Mouse (Mus musculus) heart, embryonic 14.5 days (tissue): ENCODE results near the gene Slc18a2. TPM values are rescaled to one million over a fixed set of nuclear protein-coding genes. Genes with fewer than 3 reads are reported as not detected.

Source experiments
- ATAC-seq: fragments of 200-750 bp; cut with Nextera tagmentation; 2 replicates; pipeline ENCODE4 v1.8.0; 2017; ENCODE audit warnings: low read depth, moderate TSS enrichment; ENCODE audit not compliant: insufficient number of reproducible peaks, insufficient read depth, low FRiP score
- H3K27ac ChIP-seq, 2 experiments: fragments of 200-500 bp in 1 of 2; fragments of 300-500 bp in 1 of 2; sonication (generic) in 1 of 2; replicated peaks in 1 of 2; 2 replicates each; pipeline ENCODE4 v1.5.1; 2012 to 2014; ENCODE audit warnings: low read depth in 2 of 2, low read length in 2 of 2, control low read depth in 1 of 2, mild to moderate bottlenecking in 1 of 2, mixed read lengths in 1 of 2; ENCODE audit not compliant: control insufficient read depth in 1 of 2, insufficient read depth in 1 of 2
- H3K27me3 ChIP-seq: fragments of 300-500 bp; sonication (generic); 2 replicates; pipeline ENCODE4 v1.6.1; 2014; ENCODE audit warnings: mild to moderate bottlenecking, low read length, control low read depth; ENCODE audit not compliant: control insufficient read depth, insufficient read depth
- H3K36me3 ChIP-seq: fragments of 300-500 bp; sonication (generic); 2 replicates; pipeline ENCODE4 v1.6.1; 2014; ENCODE audit warnings: mild to moderate bottlenecking, control low read depth, low read length, mixed read lengths; ENCODE audit not compliant: control insufficient read depth, insufficient read depth
- H3K4me1 ChIP-seq, 2 experiments: fragments of 200-500 bp in 1 of 2; fragments of 300-500 bp in 1 of 2; sonication (generic) in 1 of 2; 2 replicates each; pipeline ENCODE4 v1.6.1; 2012 to 2014; ENCODE audit warnings: low read length in 2 of 2, control low read depth in 1 of 2, mixed read lengths in 1 of 2; ENCODE audit not compliant: control insufficient read depth in 2 of 2, insufficient read depth in 2 of 2
- H3K4me2 ChIP-seq: fragments of 300-500 bp; sonication (generic); 2 replicates; pipeline ENCODE4 v1.6.1; 2014; ENCODE audit warnings: mild to moderate bottlenecking, low read length
- H3K4me3 ChIP-seq, 2 experiments: fragments of 200-500 bp in 1 of 2; fragments of 300-500 bp in 1 of 2; sonication (generic) in 1 of 2; 2 replicates each; pipeline ENCODE4 v1.5.1; 2012 to 2014; ENCODE audit warnings: low read length in 2 of 2, mild to moderate bottlenecking in 2 of 2, control low read depth in 1 of 2, low read depth in 1 of 2, moderate library complexity in 1 of 2; ENCODE audit not compliant: control insufficient read depth in 1 of 2, insufficient read depth in 1 of 2
- H3K9ac ChIP-seq: fragments of 300-500 bp; sonication (generic); 2 replicates; pipeline ENCODE4 v1.6.1; 2014; ENCODE audit warnings: mild to moderate bottlenecking, low read length
- H3K9me3 ChIP-seq: fragments of 300-500 bp; sonication (generic); 2 replicates; pipeline ENCODE4 v1.6.1; 2016; ENCODE audit warnings: low read length, control low read depth; ENCODE audit not compliant: control insufficient read depth
- WGBS: fragments of 180-500 bp; shearing (Covaris S2); extraction: QIAGEN DNeasy Blood & Tissue Kit; methylation state at CpG from one replicate; pipeline ENCODE4 v1.1.7; 2014; 5-methylcytosine and 5-hydroxymethylcytosine counted together
- polyA plus RNA-seq: library from polyadenylated mRNA; unstranded; fragments of >200 nt; fragmentation: Nextera tagmentation; extraction: Ambion mirVana; gene quantifications from 2 replicates; pipeline ENCODE4 v1.2.1, GENCODE M21; 2014

The Slc18a2 gene
- polyA plus RNA-seq, 1 experiment from 2014 or later = 13.2 TPM

DNA sequence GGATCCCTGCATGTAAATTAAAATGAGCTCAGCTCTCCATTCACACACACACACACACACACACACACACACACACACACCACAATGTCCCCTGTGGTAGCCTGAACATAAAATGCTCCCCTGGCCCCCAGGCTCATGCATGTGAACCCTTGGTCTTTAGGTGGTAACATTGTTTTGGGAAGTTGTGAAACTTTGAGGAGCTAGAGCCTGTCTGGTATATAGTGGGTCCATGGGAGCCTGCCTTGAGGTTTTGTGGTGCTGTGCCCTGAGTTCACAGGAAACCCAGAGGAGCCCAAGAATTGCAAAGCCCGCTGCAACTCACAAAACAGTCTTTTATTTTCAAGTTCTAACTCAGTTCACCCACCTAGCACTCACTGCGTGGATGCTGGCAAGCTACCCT, 8.0 kb upstream of the Slc18a2 start:
- peaks cover 6% of the 10 kb centered on the region; the same call in 1 of the 2 replicates for H3K9me3 ChIP-seq
- H3K27me3 ChIP-seq = no peaks in the 10 kb centered on the region
- no peaks in the 10 kb centered on the region for H3K36me3 ChIP-seq
- no peaks in the 10 kb centered on the region for H3K4me1 ChIP-seq
- H3K4me2 ChIP-seq = no peak overlapping the region
- no peak for ATAC-seq
- no peak overlapping the region for H3K4me3 ChIP-seq
- 52% methylated on average over 2 of the region's 2 CpGs for WGBS
- no peak overlapping the region for H3K27ac ChIP-seq
- H3K9ac ChIP-seq = no peak overlapping the region

GRCm38 (mm10) chr19:59259633-59260032, 1.1 kb upstream of the Slc18a2 start:
- Histone ChIP-seq H3K4me2 (no peak overlapping the region), H3K27me3 (peaks cover 21% of the 10 kb centered on the region), H3K27ac (no peak overlapping the region), H3K4me3 (no peak overlapping the region), H3K4me1 (peaks cover 9 to 12% of the 10 kb centered on the region in 2 experiments), H3K36me3 (no peaks in the 10 kb centered on the region), H3K9ac (no peak overlapping the region), H3K9me3 (peaks cover 6% of the 10 kb centered on the region; the same call in 1 of the 2 replicates)
- WGBS = 34% methylated on average over 5 of the region's 5 CpGs
- no peak for ATAC-seq

DNA sequence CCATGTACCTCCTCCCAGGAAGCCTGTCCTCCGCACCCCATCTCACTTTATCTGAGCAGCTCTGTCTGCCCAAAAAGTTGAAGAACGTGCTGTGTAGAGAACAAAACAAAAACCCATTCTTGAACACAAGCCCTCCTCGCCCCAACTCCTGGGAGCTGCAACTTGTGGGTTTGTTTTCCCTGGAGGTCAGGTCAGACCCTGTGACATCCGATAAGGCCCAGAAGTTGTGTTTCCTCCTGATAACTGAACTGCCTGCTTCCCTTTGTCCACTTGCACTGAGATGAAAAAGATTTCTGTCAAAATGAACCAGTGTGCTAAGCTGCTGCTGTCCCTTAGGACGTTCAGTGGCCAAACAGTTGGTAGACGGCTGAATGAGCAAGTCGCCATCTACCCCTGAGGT, 908 bp downstream of the Slc18a2 start:
- H3K4me3 ChIP-seq = peak overlapping the region; percentile 39 to 45
- WGBS = 36% methylated on average over 7 of the region's 7 CpGs
- peaks cover 5% of the 10 kb centered on the region; the same call in 1 of the 2 replicates for H3K9me3 ChIP-seq
- H3K27ac ChIP-seq = 0 out of 4 replicates have a peak overlapping the region, but pooled peaks of 1 of the 2 experiments have one; percentile 2
- peak; percentile 36; the same call in 1 of the 2 replicates for ATAC-seq
- H3K4me2 ChIP-seq = peak overlapping the region; percentile 76
- H3K9ac ChIP-seq = no peak overlapping the region
- H3K27me3 ChIP-seq = peaks cover 21% of the 10 kb centered on the region
- no peaks in the 10 kb centered on the region for H3K36me3 ChIP-seq
- H3K4me1 ChIP-seq = peaks cover 9 to 12% of the 10 kb centered on the region in 2 experiments

DNA sequence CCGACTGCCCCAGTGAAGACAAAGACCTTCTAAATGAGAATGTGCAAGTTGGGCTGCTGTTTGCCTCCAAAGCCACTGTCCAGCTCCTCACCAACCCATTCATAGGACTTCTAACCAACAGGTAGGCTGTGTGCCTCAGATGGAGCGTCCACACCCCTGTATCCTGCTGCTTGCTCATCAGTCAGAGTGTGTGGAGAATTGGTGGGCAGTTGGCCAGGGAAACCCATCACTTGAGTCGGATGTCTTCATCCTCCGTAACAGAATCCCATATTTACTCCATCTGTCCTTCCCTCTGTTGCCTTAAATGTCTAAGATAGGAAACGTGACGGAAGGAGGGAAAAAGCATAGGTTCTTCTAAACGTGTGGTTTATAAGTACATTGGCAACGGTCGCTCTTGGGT, 2.5 kb downstream of the Slc18a2 start:
- Histone ChIP-seq H3K36me3 (no peaks in the 10 kb centered on the region), H3K27ac (no peak overlapping the region), H3K4me1 (peaks cover 12 to 21% of the 10 kb centered on the region in 2 experiments), H3K9me3 (no peaks in the 10 kb centered on the region), H3K4me2 (no peak overlapping the region), H3K9ac (no peak overlapping the region), H3K4me3 (no peak overlapping the region), H3K27me3 (peaks cover 21% of the 10 kb centered on the region)
- ATAC-seq = no peak
- WGBS = 82% methylated on average over 9 of the region's 9 CpGs

- Histone ChIP-seq H3K4me1 (peaks cover 14 to 21% of the 10 kb centered on the region in 2 experiments), H3K9me3 (no peaks in the 10 kb centered on the region), H3K4me2 (no peak overlapping the region), H3K36me3 (no peaks in the 10 kb centered on the region), H3K27ac (no peak overlapping the region), H3K27me3 (peaks cover 18% of the 10 kb centered on the region), H3K4me3 (no peak overlapping the region), H3K9ac (no peak overlapping the region)
- ATAC-seq = no peak
- 82% methylated on average over 9 of the region's 9 CpGs for WGBS
Observed at GRCm38 (mm10) chr19:59264838-59265532, 4.3 kb downstream of the Slc18a2 start.

- H3K27ac ChIP-seq = no peak overlapping the region
- ATAC-seq = no peak
- no peaks in the 10 kb centered on the region for H3K9me3 ChIP-seq
- no peak overlapping the region for H3K4me2 ChIP-seq
- peaks cover 7 to 16% of the 10 kb centered on the region in 2 experiments; a peak in 3 of 4 replicates for H3K4me1 ChIP-seq
- peaks cover 18% of the 10 kb centered on the region for H3K27me3 ChIP-seq
- no peak overlapping the region for H3K9ac ChIP-seq
- H3K36me3 ChIP-seq = no peaks in the 10 kb centered on the region
- H3K4me3 ChIP-seq = no peak overlapping the region
- 75% methylated on average over 6 of the region's 6 CpGs for WGBS
Observed at GRCm38 (mm10) chr19:59265907-59266306, 5.2 kb downstream of the Slc18a2 start.

DNA sequence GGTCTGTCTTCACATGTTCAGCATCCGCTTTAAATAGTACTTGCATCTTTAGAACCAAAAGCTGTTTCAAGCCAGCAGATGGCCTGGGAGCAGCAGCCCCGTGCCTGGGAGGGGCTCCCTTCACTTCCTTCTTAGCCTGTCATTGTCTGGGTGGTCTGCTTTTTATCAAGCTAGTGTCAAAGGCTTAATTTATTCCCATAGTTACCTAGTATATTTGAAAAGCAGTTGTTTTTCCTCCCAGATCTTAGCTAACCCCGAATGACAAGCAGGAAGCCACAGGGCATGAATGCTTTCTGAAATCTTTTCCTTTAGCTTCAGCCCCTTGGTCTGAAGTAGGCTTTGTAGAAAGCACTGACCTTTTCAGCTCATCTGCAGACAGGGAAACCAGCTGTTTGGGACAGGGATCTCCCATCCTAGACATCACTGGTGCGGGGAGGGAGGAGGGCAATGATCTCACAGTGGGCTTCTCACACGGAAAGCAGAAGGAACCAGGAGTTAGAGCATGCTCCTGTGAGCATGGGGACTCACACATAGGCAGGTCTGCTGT, 6.8 kb downstream of the Slc18a2 start:
- WGBS = 9% methylated on average over 5 of the region's 5 CpGs
- no peak for ATAC-seq
- H3K9ac ChIP-seq = no peak overlapping the region

More for the DNA sequence above, 6.8 kb downstream of the Slc18a2 start:
- H3K27me3 ChIP-seq = peaks cover 5% of the 10 kb centered on the region
- H3K4me1 ChIP-seq = peaks cover 5 to 9% of the 10 kb centered on the region in 2 experiments; a peak in 2 of 4 replicates
- no peak overlapping the region for H3K4me3 ChIP-seq
- peak overlapping the region; percentile 21; the same call in 1 of the 2 replicates for H3K4me2 ChIP-seq
- no peaks in the 10 kb centered on the region for H3K9me3 ChIP-seq
- no peaks in the 10 kb centered on the region for H3K36me3 ChIP-seq
- peak overlapping the region; percentile 19 to 64 for H3K27ac ChIP-seq
